Mouse (Mus musculus) MEL (cell line): Measurements from ENCODE around the gene Tc2n. TPM values are rescaled to one million over a fixed set of nuclear protein-coding genes. Genes with fewer than 3 reads are reported as not detected.

ENCODE experiments used
- DNase-seq: peaks from one replicate; pipeline ENCODE4 v3.0.0; 2011; ENCODE audit warnings: low read depth, low spot score
- H3K27ac ChIP-seq: 2 replicates; pipeline ENCODE4 v1.5.1; 2012; ENCODE audit warnings: low read depth, mild to moderate bottlenecking, control low read depth, low read length, moderate library complexity; ENCODE audit not compliant: control insufficient read depth
- H3K27me3 ChIP-seq, 2 experiments: fragments of 150-350 bp in 1 of 2; sonication (generic) in 1 of 2; 2 replicates each; pipeline ENCODE4 v1.6.1; 2012; ENCODE audit warnings: low read length in 2 of 2, mild to moderate bottlenecking in 2 of 2, improper control_type of control experiment in 1 of 2, moderate library complexity in 1 of 2; ENCODE audit not compliant: insufficient read depth in 2 of 2, control insufficient read depth in 1 of 2
- H3K36me3 ChIP-seq, 2 experiments: 2 replicates each; pipeline ENCODE4 v1.6.1; 2012 to 2014; ENCODE audit warnings: low read length in 2 of 2, improper control_type of control experiment in 1 of 2, inconsistent platforms in 1 of 2, mild to moderate bottlenecking in 1 of 2; ENCODE audit not compliant: insufficient read depth in 2 of 2, control insufficient read depth in 1 of 2
- H3K4me1 ChIP-seq, 2 experiments: fragments of 150-350 bp in 1 of 2; sonication (generic) in 1 of 2; 2 replicates each; pipeline ENCODE4 v1.6.1; 2012; ENCODE audit warnings: low read length in 2 of 2, improper control_type of control experiment in 1 of 2, mild to moderate bottlenecking in 1 of 2; ENCODE audit not compliant: insufficient read depth in 2 of 2, control insufficient read depth in 1 of 2
- H3K4me3 ChIP-seq, 2 experiments: fragments of 150-350 bp in 1 of 2; sonication (generic) in 1 of 2; 2 replicates each; pipeline ENCODE4 v1.5.1; 2012; ENCODE audit warnings: low read depth in 2 of 2, low read length in 2 of 2, mild to moderate bottlenecking in 2 of 2, moderate library complexity in 2 of 2, control low read depth in 1 of 2, improper control_type of control experiment in 1 of 2; ENCODE audit not compliant: control insufficient read depth in 1 of 2, insufficient read depth in 1 of 2
- H3K79me2 ChIP-seq: 2 replicates; pipeline ENCODE4 v1.6.1; 2012; ENCODE audit warnings: mild to moderate bottlenecking, low read length, moderate library complexity; ENCODE audit not compliant: control insufficient read depth, poor library complexity, insufficient read depth
- H3K9ac ChIP-seq: 2 replicates; pipeline ENCODE4 v1.6.1; 2012; ENCODE audit warnings: low read depth, mild to moderate bottlenecking, control low read depth, low read length, moderate library complexity; ENCODE audit not compliant: control insufficient read depth, poor library complexity, severe bottlenecking
- H3K9me3 ChIP-seq: fragments of 150-350 bp; sonication (generic); replicated peaks from 2 replicates; pipeline ENCODE4 v1.6.1; 2012; ENCODE audit warnings: mild to moderate bottlenecking, low read length, improper control_type of control experiment, moderate library complexity; ENCODE audit not compliant: insufficient read depth
- CHD2 ChIP-seq: IDR thresholded peaks from 2 replicates; pipeline ENCODE4 v1.6.1; 2011; ENCODE audit warnings: low read length, improper control_type of control experiment
- CTCF ChIP-seq, 3 experiments: IDR thresholded peaks in 2 of 3; conservative IDR thresholded peaks in 1 of 3; 2 replicates each; pipeline ENCODE4 v1.5.1; 2011 to 2012; ENCODE audit warnings: low read length in 3 of 3, low read depth in 2 of 3, mild to moderate bottlenecking in 2 of 3, improper control_type of control experiment in 1 of 3, inconsistent platforms in 1 of 3, mixed read lengths in 1 of 3, moderate library complexity in 1 of 3; ENCODE audit not compliant: control insufficient read depth in 1 of 3, insufficient read depth in 1 of 3, poor library complexity in 1 of 3, severe bottlenecking in 1 of 3
- E2F4 ChIP-seq: IDR thresholded peaks from 2 replicates; pipeline ENCODE4 v1.6.1; 2011; ENCODE audit warnings: low read depth, low read length, improper control_type of control experiment, borderline replicate concordance
- ELF1 ChIP-seq: IDR thresholded peaks from 2 replicates; pipeline ENCODE4 v1.6.1; 2014; ENCODE audit warnings: low read depth, mild to moderate bottlenecking, inconsistent platforms, low read length, improper control_type of control experiment, moderate library complexity
- GABPA ChIP-seq: IDR thresholded peaks from 2 replicates; pipeline ENCODE4 v1.6.1; 2012; ENCODE audit warnings: low read depth, mild to moderate bottlenecking, inconsistent platforms, low read length, improper control_type of control experiment, moderate library complexity
- HCFC1 ChIP-seq: IDR thresholded peaks from 2 replicates; pipeline ENCODE4 v1.6.1; 2012; ENCODE audit warnings: low read depth, mild to moderate bottlenecking, inconsistent platforms, low read length, improper control_type of control experiment, moderate library complexity
- MAX ChIP-seq: IDR thresholded peaks from 2 replicates; pipeline ENCODE4 v1.6.1; 2011; ENCODE audit warnings: low read length, improper control_type of control experiment
- MEF2A ChIP-seq: IDR thresholded peaks from 2 replicates; pipeline ENCODE4 v1.6.1; 2014; ENCODE audit warnings: low read depth, mild to moderate bottlenecking, inconsistent platforms, low read length, improper control_type of control experiment; ENCODE audit not compliant: poor library complexity, insufficient replicate concordance, severe bottlenecking; ENCODE audit errors: extremely low read depth
- MXI1 ChIP-seq: IDR thresholded peaks from 2 replicates; pipeline ENCODE4 v1.6.1; 2011; ENCODE audit warnings: mild to moderate bottlenecking, low read depth, low read length, improper control_type of control experiment
- MYB ChIP-seq: IDR thresholded peaks from 2 replicates; pipeline ENCODE4 v1.6.1; 2011; ENCODE audit warnings: mild to moderate bottlenecking, low read depth, low read length, improper control_type of control experiment
- MYC ChIP-seq: IDR thresholded peaks from 2 replicates; pipeline ENCODE4 v1.6.1; 2011; ENCODE audit warnings: low read depth, mild to moderate bottlenecking, low read length, improper control_type of control experiment, moderate library complexity
- POLR2A ChIP-seq, 2 experiments: IDR thresholded peaks; 2 replicates each; pipeline ENCODE4 v1.6.1; 2011 to 2012; ENCODE audit warnings: low read length in 2 of 2, mild to moderate bottlenecking in 2 of 2, control low read depth in 1 of 2, improper control_type of control experiment in 1 of 2, low read depth in 1 of 2, moderate library complexity in 1 of 2; ENCODE audit not compliant: control insufficient read depth in 1 of 2, insufficient read depth in 1 of 2, poor library complexity in 1 of 2
- POLR2AphosphoS2 ChIP-seq: IDR thresholded peaks from 2 replicates; pipeline ENCODE4 v1.6.1; 2011; ENCODE audit warnings: low read length, improper control_type of control experiment
- POLR2AphosphoS5 ChIP-seq: IDR thresholded peaks from 2 replicates; pipeline ENCODE4 v1.6.1; 2012; ENCODE audit warnings: low read depth, borderline replicate concordance, mild to moderate bottlenecking, inconsistent platforms, low read length, moderate library complexity, mixed read lengths
- RAD21 ChIP-seq: IDR thresholded peaks from 2 replicates; pipeline ENCODE4 v1.6.1; 2011; ENCODE audit warnings: mild to moderate bottlenecking, low read depth, low read length, improper control_type of control experiment
- TAL1 ChIP-seq: IDR thresholded peaks from 2 replicates; pipeline ENCODE4 v1.6.1; 2012; ENCODE audit warnings: mild to moderate bottlenecking, inconsistent platforms, low read length, moderate library complexity, mixed read lengths
- UBTF ChIP-seq: IDR thresholded peaks from 2 replicates; pipeline ENCODE4 v1.6.1; 2012; ENCODE audit warnings: low read depth, mild to moderate bottlenecking, inconsistent platforms, low read length, improper control_type of control experiment, moderate library complexity, borderline replicate concordance; ENCODE audit not compliant: insufficient read depth
- USF1 ChIP-seq: IDR thresholded peaks from 2 replicates; pipeline ENCODE4 v1.6.1; 2014; ENCODE audit warnings: low read depth, mild to moderate bottlenecking, inconsistent platforms, low read length, improper control_type of control experiment, moderate library complexity
- USF2 ChIP-seq, 2 experiments: IDR thresholded peaks; 2 replicates each; pipeline ENCODE4 v1.6.1; 2011 to 2012; ENCODE audit warnings: improper control_type of control experiment in 2 of 2, low read length in 2 of 2, borderline replicate concordance in 1 of 2, inconsistent platforms in 1 of 2, low read depth in 1 of 2, mild to moderate bottlenecking in 1 of 2; ENCODE audit not compliant: insufficient read depth in 1 of 2
- ZC3H11A ChIP-seq: IDR thresholded peaks from 2 replicates; pipeline ENCODE4 v1.6.1; 2012; ENCODE audit warnings: low read depth, mild to moderate bottlenecking, inconsistent platforms, low read length, improper control_type of control experiment
- ZKSCAN1 ChIP-seq: IDR thresholded peaks from 2 replicates; pipeline ENCODE4 v1.6.1; 2012; ENCODE audit warnings: low read depth, mild to moderate bottlenecking, inconsistent platforms, low read length, improper control_type of control experiment, moderate library complexity
- ZNF384 ChIP-seq: IDR thresholded peaks from 2 replicates; pipeline ENCODE4 v1.6.1; 2012; ENCODE audit warnings: low read depth, mild to moderate bottlenecking, inconsistent platforms, low read length, improper control_type of control experiment
- polyA plus RNA-seq, 2 experiments: library from polyadenylated mRNA; stranded (reverse) in 1 of 2; unstranded in 1 of 2; fragments of >175 nt in 1 of 2; fragments of >200 nt in 1 of 2; gene quantifications; 2 replicates each; pipeline versions ENCODE4 v1.2.1 to v1.2.4; 2012; ENCODE audit warnings: low replicate concordance in 2 of 2, low read depth in 1 of 2; ENCODE audit not compliant: insufficient read length in 2 of 2, insufficient read depth in 1 of 2, missing spikeins in 1 of 2
- total RNA-seq: library from RNA; depleted of rRNA; stranded (reverse); fragments of 300-350 nt; gene quantifications from 2 replicates; pipeline ENCODE4 v1.2.3, GENCODE M21; 2012

Tc2n gene
- total and polyA plus RNA-seq, 3 experiments: 0.49 TPM; not detected in 2

GRCm38 (mm10) chr12:101742375-101742774 is 24.1 kb upstream of the Tc2n start:
- Histone ChIP-seq H3K9me3 (no peaks in the 10 kb centered on the region), H3K27ac (no peak overlapping the region), H3K79me2 (no peaks in the 10 kb centered on the region), H3K4me3 (no peak overlapping the region), H3K27me3 (no peaks in the 10 kb centered on the region; a peak in 2 of 4 replicates), H3K9ac (no peak overlapping the region), H3K4me1 (no peaks in the 10 kb centered on the region), H3K36me3 (no peaks in the 10 kb centered on the region)
- DNase-seq: no peak
- TF ChIP-seq MYC (no peak), MXI1 (no peak), ZNF384 (no peak), UBTF (no peak), MYB (no peak), ZKSCAN1 (no peak), ELF1 (no peak), MAX (no peak), POLR2A (IDR thresholded peaks at IDR 0.05; ENCODE audit: control insufficient read depth in 1 of 2, insufficient read depth in 1 of 2, low read depth in 1 of 2, low read length in 2 of 2, poor library complexity in 1 of 2) (no peak), POLR2AphosphoS2 (no peak), HCFC1 (no peak), TAL1 (no peak), RAD21 (no peak)

- Histone ChIP-seq H3K27ac (no peak overlapping the region), H3K9me3 (no peaks in the 10 kb centered on the region), H3K79me2 (no peaks in the 10 kb centered on the region), H3K9ac (no peak overlapping the region), H3K4me1 (no peaks in the 10 kb centered on the region), H3K4me3 (no peak overlapping the region), H3K27me3 (no peaks in the 10 kb centered on the region; a peak in 2 of 4 replicates), H3K36me3 (no peaks in the 10 kb centered on the region)
- TF ChIP-seq HCFC1 (no peak), RAD21 (no peak), UBTF (no peak), MXI1 (no peak), ZC3H11A (no peak), POLR2A (IDR thresholded peaks at IDR 0.05; ENCODE audit: control insufficient read depth in 1 of 2, insufficient read depth in 1 of 2, low read depth in 1 of 2, low read length in 2 of 2, poor library complexity in 1 of 2) (no peak), CHD2 (no peak), POLR2AphosphoS5 (no peak), CTCF (IDR thresholded peaks at IDR 0.05 in 2 of 3, conservative IDR thresholded peaks at IDR 0.05 in 1 of 3; ENCODE audit: control insufficient read depth in 1 of 3, insufficient read depth in 1 of 3, low read depth in 2 of 3, low read length in 3 of 3, poor library complexity in 1 of 3, severe bottlenecking in 1 of 3) (no peak), E2F4 (no peak), MAX (no peak), MYB (no peak), GABPA (no peak), USF1 (no peak), USF2 (IDR thresholded peaks at IDR 0.05; ENCODE audit: borderline replicate concordance in 1 of 2, insufficient read depth in 1 of 2, low read depth in 1 of 2, low read length in 2 of 2) (no peak), MEF2A (no peak)
- no peak for DNase-seq
These were observed 22.2 kb upstream of the Tc2n start for GRCm38 (mm10) chr12:101740486-101740885.
